Mouse (Mus musculus) thymus, adult 2 months (tissue): ENCODE data around the gene Sdr42e1. TPM values are rescaled to one million over a fixed set of nuclear protein-coding genes. Genes with fewer than 3 reads are reported as not detected.
A peak's percentile ranks its signal among the peaks of the same experiment; 100 is the strongest.

Source experiments
- DNase-seq: peaks from one replicate; pipeline ENCODE4 v3.0.0; 2021
- H3K27ac ChIP-seq: fragments of 200-500 bp; 2 replicates; pipeline ENCODE4 v1.5.1; 2012; ENCODE audit warnings: low read length, control low read depth; ENCODE audit not compliant: control insufficient read depth, insufficient read depth
- H3K27me3 ChIP-seq: fragments of 200-500 bp; 2 replicates; pipeline ENCODE4 v1.6.1; 2012; ENCODE audit warnings: mild to moderate bottlenecking, low read length, moderate library complexity, mixed read lengths; ENCODE audit not compliant: control insufficient read depth, insufficient read depth
- H3K36me3 ChIP-seq: fragments of 200-500 bp; 2 replicates; pipeline ENCODE4 v1.6.1; 2012; ENCODE audit warnings: mild to moderate bottlenecking, low read length, moderate library complexity; ENCODE audit not compliant: control insufficient read depth, insufficient read depth
- H3K4me1 ChIP-seq: fragments of 200-500 bp; replicated peaks from 2 replicates; pipeline ENCODE4 v1.6.1; 2012; ENCODE audit warnings: low read length; ENCODE audit not compliant: control insufficient read depth, insufficient read depth
- H3K4me3 ChIP-seq: fragments of 200-500 bp; 2 replicates; pipeline ENCODE4 v1.5.1; 2012; ENCODE audit warnings: mild to moderate bottlenecking, low read length, control low read depth, moderate library complexity; ENCODE audit not compliant: control insufficient read depth, insufficient read depth
- CTCF ChIP-seq: fragments of 200-500 bp; IDR thresholded peaks from 2 replicates; pipeline ENCODE4 v1.5.1; 2012; ENCODE audit warnings: mild to moderate bottlenecking, control low read depth, low read length, moderate library complexity, borderline replicate concordance; ENCODE audit not compliant: control insufficient read depth, poor library complexity, insufficient read depth; ENCODE audit errors: extremely low read depth
- POLR2A ChIP-seq: fragments of 200-500 bp; IDR thresholded peaks from 2 replicates; pipeline ENCODE4 v1.6.1; 2012; ENCODE audit warnings: mild to moderate bottlenecking, low read length, control low read depth, moderate library complexity; ENCODE audit not compliant: control insufficient read depth, poor library complexity, insufficient read depth; ENCODE audit errors: extremely low read depth
- whole genome bisulfite sequencing: fragments of 180-500 bp; shearing (Covaris S2); methylation state at CpG from one replicate; pipeline ENCODE4 v1.1.7; 2018; 5-methylcytosine and 5-hydroxymethylcytosine counted together
- polyA plus RNA-seq: library from polyadenylated mRNA; depleted of rRNA; stranded (reverse); fragments of >200 nt; gene quantifications from 2 replicates; pipeline ENCODE4 v1.2.3, GENCODE M21; 2012; rRNA removed

The Sdr42e1 gene
- polyA plus RNA-seq, result 5.1 and 5.3 TPM in 2 replicates

DNA sequence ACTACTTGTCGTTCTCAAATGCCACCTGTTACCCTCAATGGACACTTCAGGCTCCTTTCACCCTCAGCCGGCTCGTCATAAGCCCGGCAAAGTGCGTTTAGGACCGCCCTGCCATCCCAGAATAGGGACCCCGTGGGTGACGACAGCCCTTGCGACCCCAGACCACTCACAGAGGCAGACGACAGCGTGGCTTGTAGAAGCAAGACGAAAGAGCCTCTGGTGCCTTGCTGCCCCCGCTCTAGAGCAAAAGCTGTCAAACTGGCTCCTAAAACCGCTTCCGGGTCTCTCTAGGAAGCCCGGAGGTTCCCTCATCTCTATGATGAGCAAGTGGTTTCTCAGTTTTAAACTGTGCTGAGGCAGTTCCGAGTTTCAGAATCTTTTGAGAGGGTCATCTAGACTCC is at the start of gene Sdr42e1:
Gene Sdr42e1 (minus strand): TSS at position 260 of the 401 bp plus-strand sequence.
- no peak within 1 kb of the TSS for H3K27ac ChIP-seq
- DNase-seq, result peak; percentile 76
- H3K4me3 ChIP-seq, result peak within 1 kb of the TSS; percentile 76
- TF ChIP-seq POLR2A (no peak), CTCF (no peak)
- H3K27me3 ChIP-seq, result no peaks in the 10 kb centered on the region
- WGBS, result 12% methylated on average over 17 of the region's 17 CpGs
- H3K4me1 ChIP-seq, result peaks cover 4% of the 10 kb centered on the region
- H3K36me3 ChIP-seq, result no peaks in the 10 kb centered on the region

DNA sequence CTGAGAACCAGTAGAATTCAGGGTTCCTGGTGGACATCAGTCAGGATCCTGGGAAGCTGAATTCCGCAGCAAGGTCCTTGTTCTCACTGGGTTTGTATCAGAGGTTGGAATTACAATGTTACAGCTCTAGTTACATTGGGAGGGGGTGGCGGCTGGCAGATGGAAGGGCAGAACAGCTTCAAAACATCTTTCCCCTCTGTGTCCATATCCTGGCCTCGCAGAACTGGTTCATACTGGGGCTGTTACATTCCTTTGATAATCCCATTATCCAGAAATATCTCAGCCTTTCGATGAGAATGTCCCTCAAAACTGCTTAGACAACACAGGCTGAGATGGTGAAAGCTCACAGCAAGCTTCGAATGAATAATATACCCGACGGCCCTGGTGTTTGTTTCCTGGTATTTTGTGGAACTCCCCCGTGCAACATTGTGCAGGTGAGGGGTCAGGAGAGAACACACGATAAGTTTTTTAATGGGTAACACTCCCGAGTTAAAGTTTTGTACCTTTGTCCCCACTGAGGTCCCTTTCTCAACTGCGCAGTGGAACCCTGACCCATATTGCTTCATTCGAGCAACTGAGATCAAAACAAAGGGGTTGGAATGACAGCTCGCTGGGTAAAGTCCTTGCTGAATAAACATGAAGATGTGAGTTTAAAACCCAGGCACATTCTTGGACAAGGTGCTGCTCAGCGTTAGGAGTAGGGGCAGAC is 44.8 kb upstream of the Sdr42e1 start:
- DNase-seq, result no peak
- TF ChIP-seq POLR2A, result no peak
- Histone ChIP-seq H3K27ac (no peak overlapping the region), H3K36me3 (no peaks in the 10 kb centered on the region), H3K4me3 (no peak overlapping the region), H3K4me1 (no peaks in the 10 kb centered on the region), H3K27me3 (no peaks in the 10 kb centered on the region)
- WGBS, result 87% methylated on average over 14 of the region's 14 CpGs

DNA sequence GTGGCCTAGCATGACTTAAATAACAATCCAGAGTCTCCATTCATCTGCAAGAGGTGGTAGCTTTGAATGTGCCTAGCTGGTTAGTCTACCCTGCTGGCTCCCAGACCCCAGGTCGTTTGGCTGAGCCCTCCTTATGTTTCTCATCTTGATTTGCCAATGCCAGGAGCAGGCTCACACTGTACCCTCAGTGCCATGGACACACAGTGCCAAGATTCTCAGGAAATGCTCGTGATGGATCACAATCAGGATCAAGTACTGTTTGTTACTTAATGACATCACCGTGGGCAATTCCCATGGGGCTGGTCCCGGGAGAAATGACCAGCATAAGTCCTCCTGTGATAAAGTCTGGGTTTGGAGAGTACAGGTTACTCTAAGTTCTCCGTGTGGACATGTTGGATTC is 42.4 kb upstream of the Sdr42e1 start:
- no peak for DNase-seq
- no peak for TF ChIP-seq POLR2A
- TF ChIP-seq CTCF, result no peak
- no peak overlapping the region for H3K27ac ChIP-seq
- H3K4me3 ChIP-seq, result no peak overlapping the region
- H3K36me3 ChIP-seq, result no peaks in the 10 kb centered on the region
- no peaks in the 10 kb centered on the region for H3K27me3 ChIP-seq
- WGBS, result 76% methylated on average over 5 of the region's 5 CpGs
- H3K4me1 ChIP-seq, result no peaks in the 10 kb centered on the region

DNA sequence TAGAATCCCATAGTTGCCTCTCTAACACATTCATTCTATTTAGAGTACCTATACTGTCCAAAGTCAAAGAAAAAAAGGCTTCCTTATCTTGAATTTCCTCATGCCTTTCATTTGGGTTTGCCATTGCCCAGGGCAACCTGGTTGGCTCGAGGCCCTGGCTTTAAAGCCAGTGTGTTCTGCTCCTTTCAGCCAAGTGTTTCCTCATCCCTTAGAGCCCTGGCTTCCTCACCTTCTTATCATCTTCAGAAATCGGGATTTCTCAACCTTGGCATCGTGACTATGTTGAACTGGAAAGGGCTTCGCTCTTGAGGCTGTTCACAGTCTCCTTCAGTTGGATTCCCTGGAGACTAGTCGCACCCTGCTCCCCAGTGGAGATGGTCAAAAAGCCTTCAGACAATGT is 41.1 kb upstream of the Sdr42e1 start:
- DNase-seq, result no peak
- Histone ChIP-seq H3K27me3 (no peaks in the 10 kb centered on the region), H3K4me1 (no peaks in the 10 kb centered on the region), H3K27ac (no peak overlapping the region), H3K36me3 (no peaks in the 10 kb centered on the region), H3K4me3 (no peak overlapping the region)
- WGBS, result 91% methylated on average over 5 of the region's 5 CpGs
- TF ChIP-seq POLR2A (no peak), CTCF (no peak)

DNA sequence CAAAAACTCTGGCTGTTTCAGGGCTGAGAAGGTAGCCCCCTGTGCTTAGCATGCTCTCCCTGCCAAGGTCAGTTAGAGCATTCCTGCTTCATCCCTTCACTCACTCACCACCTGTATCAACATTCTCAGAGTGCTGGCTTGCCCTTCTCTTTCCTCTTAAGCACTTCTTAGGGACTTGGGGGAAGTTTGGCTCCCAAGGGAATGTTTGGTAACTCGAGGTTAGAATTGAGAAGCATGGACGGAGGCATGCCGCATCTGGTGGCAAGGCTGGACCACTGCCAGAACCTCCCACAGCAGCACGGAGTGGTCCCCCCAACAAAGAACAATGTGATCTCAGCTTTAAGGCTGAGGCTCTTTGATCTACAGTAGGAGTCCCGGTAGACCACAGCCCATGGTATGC is 38.7 kb upstream of the Sdr42e1 start:
- no peak for DNase-seq
- no peak overlapping the region for H3K27ac ChIP-seq
- H3K4me1 ChIP-seq, result no peaks in the 10 kb centered on the region
- WGBS, result 73% methylated on average over 5 of the region's 5 CpGs
- H3K27me3 ChIP-seq, result no peaks in the 10 kb centered on the region
- TF ChIP-seq CTCF, result no peak
- no peak for TF ChIP-seq POLR2A
- H3K36me3 ChIP-seq, result no peaks in the 10 kb centered on the region
- no peak overlapping the region for H3K4me3 ChIP-seq

DNA sequence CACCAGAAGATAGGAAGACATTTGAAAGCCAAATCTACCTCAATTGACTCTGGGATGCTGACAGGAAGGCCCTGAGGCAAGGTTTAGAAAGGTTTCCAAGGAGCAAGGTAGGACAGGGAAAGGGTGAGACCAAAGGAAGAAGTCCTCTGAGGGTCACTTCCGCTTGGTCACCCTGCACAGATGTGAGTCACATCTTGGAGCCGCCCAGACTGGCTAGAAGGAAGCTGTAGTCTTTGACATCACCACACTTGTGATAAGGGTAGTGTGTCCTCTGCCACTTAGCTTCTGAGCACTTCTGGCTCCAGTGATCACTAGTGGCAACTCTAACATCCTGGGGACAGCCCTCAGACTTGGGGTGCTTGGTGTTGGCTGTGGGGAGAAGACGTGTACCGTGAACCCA is 32.7 kb upstream of the Sdr42e1 start:
- Histone ChIP-seq H3K4me1 (no peaks in the 10 kb centered on the region), H3K4me3 (no peak overlapping the region), H3K27ac (no peak overlapping the region), H3K27me3 (no peaks in the 10 kb centered on the region), H3K36me3 (no peaks in the 10 kb centered on the region)
- TF ChIP-seq CTCF (no peak), POLR2A (no peak)
- 81% methylated on average over 4 of the region's 4 CpGs for WGBS
- no peak for DNase-seq

DNA sequence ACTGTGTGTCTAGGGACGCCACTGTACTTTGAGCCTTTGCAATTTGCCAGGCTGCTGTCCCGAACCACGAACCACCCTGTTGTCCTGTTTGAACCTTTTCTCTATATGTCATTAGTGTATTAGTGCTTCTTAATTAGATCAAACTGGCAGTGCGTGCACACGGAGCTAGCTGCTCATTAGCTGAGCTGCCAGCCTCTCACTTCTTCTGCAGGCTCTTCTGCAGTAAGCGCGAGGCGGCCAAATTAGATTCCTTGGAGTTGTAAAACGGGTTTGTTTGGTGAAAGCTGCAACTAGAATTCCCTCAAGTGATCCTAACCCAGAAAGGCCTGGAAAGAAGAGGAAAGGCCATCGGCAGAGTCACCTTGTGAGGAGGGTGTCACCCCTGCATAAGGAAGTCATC is 29.2 kb upstream of the Sdr42e1 start:
- H3K27me3 ChIP-seq, result no peaks in the 10 kb centered on the region
- no peak overlapping the region; the same call in 1 of the 2 replicates for H3K27ac ChIP-seq
- no peaks in the 10 kb centered on the region for H3K36me3 ChIP-seq
- H3K4me1 ChIP-seq, result no peaks in the 10 kb centered on the region
- DNase-seq, result no peak
- 87% methylated on average over 10 of the region's 10 CpGs for WGBS
- TF ChIP-seq CTCF (no peak), POLR2A (no peak)
- H3K4me3 ChIP-seq, result no peak overlapping the region
